Mouse (Mus musculus) gastrocnemius, postnatal 14 days (tissue): ENCODE results near the gene Smim14. TPM values are rescaled to one million over a fixed set of nuclear protein-coding genes. Genes with fewer than 3 reads are reported as not detected.
"Not testable (repeated sequence)": the region's sequence is repeated elsewhere in the genome, so short reads cannot be mapped to it uniquely, and the experiment has no call there.

Experiments used
- DNase-seq: peaks from one replicate; pipeline ENCODE4 v3.0.0; 2021; ENCODE audit warnings: mixed read lengths
- intact Hi-C: fragments of 180-260 bp; cut with DNase I; formaldehyde crosslinking; loops from one replicate; pipeline ENCODE4 v1.15.1; 2025; ENCODE audit warnings: low total_unique reads
- long read RNA-seq, 2 experiments: library from polyadenylated mRNA; stranded (forward); transcript quantifications; one replicate each; pipeline ENCODE4 v2.0.0; 2021
- total RNA-seq, 2 experiments: library from RNA; stranded (reverse); gene quantifications; 2 replicates each; pipeline ENCODE4 v1.2.3; 2021

Gene Smim14
- total RNA-seq = 10 to 100 TPM; 34.7 to 39.4 TPM
- long read RNA-seq, experiment 1, full-length matches to known transcripts = 27 of 32 reads
- long read RNA-seq, experiment 1, partial matches to known transcripts = 0 of 32 reads
- long read RNA-seq, experiment 1, other reads (novel, unspliced or antisense) = 5 of 32 reads
- long read RNA-seq, experiment 2, full-length matches to known transcripts = 38 of 49 reads
- long read RNA-seq, experiment 2, partial matches to known transcripts = 0 of 49 reads
- long read RNA-seq, experiment 2, other reads (novel, unspliced or antisense) = 11 of 49 reads

DNA sequence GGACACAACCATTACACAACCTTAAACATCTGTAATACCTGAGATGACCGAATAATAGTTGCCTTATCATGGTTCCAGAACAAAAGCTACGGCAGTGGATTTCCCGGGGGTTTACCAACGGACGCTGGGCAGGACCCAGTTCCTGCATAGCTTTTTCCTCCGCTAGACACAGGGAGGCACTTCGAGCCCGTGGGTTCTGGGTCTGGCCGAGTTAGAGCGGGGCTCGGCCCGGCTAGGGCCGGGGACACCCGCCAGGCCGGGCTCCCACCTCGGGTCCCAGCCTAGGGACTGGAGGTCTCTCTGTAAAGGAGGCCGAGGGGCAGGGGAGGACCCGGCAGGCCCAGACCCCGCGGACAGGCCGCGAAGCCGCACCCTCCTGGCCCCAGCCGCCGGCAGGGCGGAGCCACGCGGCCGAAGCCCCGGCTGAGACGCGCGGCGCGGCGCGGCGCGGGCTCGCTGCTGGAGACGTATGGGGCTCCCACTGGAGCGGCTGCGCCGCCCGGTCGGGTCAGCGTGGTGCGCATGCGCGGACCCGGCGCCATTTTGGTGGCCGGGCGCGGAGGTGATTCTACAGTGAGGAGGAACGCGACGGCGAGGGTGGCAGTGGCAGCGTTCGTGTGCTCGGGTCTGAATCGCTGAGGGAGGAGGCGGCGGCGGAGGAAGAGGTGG lies at the start of gene Smim14, which contains the start of gene Ube2k:
Gene Smim14, minus strand, starts transcription at position 434 of the 669 bp plus-strand sequence.
Gene Ube2k, plus strand, starts transcription at position 483 of the 669 bp plus-strand sequence.
- peak; percentile 94 for DNase-seq
- intact Hi-C loops = loop anchor here (5.0 to 10.0 kb wide), 2 partner anchors 88 to 160 kb away; partner anchors contain the start of gene Pds5a

DNA sequence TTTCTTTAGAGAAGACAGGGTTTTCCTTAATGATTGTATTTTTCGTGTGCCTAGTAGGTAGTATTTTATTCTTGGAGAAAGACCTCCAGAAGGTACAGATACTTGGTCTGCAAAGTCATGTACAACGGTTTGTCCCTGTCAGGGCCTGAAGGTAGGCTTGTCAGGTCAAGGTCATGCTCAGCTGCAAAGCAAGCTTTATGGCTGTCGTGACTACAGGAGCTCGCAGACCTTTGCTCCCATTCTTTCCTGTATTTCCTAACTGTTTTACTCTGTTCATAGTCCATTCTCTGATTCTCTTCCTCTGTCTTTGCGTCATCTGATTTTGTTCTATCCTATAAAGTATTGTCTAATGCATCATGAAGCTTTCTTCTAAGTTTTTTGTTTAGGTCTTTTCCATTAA lies 49.3 kb upstream of the Smim14 start:
- intact Hi-C loops = no loop called here
- no peak for DNase-seq

- DNase-seq = no peak
- intact Hi-C loops = no loop called here
These were observed 41.6 kb upstream of the Smim14 start for GRCm38 (mm10) chr5:65578545-65578944.

- intact Hi-C loops = no loop called here
- no peak for DNase-seq
These were observed 38.9 kb upstream of the Smim14 start for GRCm38 (mm10) chr5:65575896-65576295.

DNA sequence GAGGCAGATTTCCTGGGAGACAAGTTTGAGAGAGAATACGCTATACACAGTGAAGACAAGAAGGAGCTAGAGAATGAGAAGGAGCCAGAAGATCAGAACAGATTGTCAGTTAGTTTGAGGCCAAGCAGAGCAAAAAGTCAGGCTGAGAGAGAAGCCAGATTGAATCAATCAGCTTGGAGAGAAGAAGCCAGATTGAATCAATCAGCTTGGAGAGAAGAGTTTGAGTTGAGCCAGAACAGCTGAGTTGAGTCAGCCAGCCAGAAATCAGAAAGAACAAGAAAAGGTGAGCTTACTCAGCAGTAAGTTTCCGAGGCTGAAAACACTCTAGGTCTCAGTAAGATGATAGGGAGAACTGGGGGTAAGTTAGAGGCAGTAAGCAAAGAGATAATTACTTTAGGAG lies 37.9 kb upstream of the Smim14 start:
- intact Hi-C loops = no loop called here
- no peak for DNase-seq

DNA sequence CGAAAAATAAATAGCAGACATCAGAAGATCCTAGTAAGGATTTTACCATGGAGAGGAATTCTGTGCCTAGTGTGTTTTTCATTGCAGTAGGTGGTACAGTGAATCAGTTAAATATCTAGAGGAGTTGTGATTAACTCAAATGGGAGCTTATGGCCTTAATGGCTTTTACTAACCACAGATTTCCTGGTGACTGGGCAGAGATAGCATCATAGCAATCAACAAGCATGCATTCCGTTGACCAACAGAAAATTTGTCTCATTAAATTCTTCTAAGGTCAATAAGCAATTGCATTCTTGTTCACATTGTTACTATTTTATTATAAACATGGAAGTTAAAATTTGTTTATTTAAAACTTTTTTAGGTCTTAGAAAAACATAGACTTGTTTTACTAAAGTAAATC lies 28.5 kb upstream of the Smim14 start:
- no peak for DNase-seq
- intact Hi-C loops = no loop called here

DNA sequence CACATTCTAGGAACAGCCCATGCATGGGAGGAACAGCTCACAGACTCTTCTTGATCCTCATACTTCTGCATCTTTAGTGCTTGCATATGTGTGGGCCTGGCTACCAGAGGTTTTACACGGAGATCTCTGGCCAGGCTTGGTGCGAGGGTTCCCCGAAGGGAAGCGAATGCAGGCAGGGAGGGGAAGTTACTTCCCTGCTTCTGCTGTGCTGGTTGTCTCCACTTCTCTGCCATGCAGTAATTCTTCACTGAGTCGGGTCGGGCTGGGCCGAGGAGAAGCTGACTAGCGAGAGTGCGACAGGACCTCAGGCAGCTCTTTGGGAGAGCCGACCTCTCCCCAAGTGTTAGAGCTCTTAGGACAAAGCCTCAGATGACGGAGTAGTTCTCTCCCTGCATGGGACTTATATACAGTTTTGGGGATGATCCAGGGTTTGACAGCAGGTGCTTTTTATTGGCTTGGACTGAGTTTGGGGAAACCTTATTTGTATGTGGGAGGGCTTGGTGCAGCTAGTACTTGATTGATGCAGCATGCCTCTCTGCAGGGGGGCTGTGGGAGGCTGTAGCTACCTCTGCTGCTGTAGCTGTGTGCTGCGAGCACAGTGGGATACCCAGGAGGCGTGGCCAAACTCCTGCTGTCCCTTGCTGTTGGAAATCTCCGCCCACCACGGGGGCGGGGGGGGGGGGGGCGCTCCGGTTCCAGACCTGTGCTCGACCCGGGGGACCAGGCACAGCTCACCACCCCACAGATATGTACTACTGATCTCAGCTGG lies 24.3 kb upstream of the Smim14 start:
- intact Hi-C loops = no loop called here
- DNase-seq = no peak

DNA sequence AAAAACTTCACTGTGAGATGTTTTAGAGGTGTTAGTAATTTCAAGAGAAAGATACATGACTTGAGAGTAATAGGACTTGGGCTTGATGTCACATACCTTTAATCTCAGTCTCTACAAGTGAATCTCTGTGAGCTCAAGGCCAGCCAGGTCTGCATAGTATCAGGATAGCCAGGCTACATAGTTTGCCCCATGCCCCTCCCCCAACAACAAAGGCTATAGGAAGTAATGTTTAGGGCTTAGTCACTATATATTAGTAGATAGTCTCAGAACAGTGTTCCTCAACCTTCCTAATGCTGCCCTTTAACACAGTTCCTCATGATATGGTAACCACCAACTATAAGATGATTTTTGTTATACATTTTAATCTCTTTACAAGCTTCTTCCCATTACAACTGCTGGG lies 20.1 kb upstream of the Smim14 start:
- intact Hi-C loops = no loop called here
- no peak for DNase-seq

DNA sequence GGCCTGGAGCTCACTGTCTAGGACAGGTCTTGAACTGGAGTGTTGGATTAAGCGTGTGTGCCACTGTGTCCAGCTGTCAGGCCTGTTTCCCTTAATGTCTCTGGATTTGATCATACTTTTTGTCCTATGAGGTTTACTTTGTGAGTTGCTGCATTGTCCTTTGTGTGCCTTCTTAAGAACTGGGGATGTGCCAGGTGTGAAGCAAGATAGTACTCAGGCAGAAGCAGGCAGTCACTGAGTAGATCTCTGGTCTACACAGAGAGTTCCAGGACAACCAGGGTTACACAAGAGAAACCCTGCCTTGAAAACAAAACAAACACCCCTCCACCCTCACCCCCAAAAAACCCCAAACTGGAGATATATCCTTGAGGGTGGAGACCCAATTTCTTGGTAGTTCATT lies 12.7 kb upstream of the Smim14 start:
- intact Hi-C loops = no loop called here

DNA sequence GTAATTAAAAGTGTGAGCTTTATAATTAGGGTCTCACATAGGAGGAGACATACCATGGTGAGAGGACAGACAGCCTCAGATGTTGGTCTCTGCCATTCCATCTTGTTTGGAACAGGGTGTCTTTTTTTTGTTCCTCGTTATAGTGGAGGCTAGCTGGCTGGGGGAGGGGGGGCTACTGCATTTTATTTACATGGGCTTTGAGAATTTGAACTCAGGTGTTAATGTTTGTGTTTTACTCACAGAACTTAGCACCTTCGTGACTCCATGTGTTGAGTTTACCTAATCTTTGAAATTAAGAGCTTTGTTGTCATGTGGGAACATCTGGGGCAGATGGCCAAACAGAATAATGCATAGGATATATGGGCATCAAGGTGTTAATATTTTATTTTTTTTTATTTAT lies 7.6 kb upstream of the Smim14 start:
- DNase-seq = no peak
- intact Hi-C loops = no loop called here

More for the DNA sequence above, 12.7 kb upstream of the Smim14 start:
- no peak for DNase-seq

GRCm38 (mm10) chr5:65543491-65543890 lies 6.5 kb upstream of the Smim14 start:
- intact Hi-C loops = no loop called here
- DNase-seq = no peak

DNA sequence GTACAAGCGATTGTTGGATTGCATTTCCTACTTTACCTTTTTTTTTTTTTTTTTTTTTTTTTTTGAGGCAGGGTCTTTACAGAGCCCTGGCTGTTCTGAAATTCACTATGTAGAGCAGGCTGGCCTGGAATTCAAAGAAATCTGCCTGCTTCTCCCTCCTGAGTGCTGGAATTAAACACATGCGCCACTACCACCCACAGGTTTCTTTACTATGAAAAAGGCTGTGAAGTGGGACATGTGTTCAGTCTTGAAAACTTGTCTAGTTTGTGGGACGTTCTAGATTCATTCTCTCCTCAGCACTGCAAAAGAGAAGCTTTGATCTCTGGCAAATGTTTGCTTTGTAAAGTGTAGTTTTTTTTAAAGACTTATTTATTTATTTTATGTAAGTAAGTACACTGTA lies 4.9 kb upstream of the Smim14 start:
- DNase-seq = no peak
- intact Hi-C loops = no loop called here

- intact Hi-C loops = loop anchor here (5.0 to 10.0 kb wide), 2 partner anchors 85 to 158 kb away; partner anchors contain the start of gene Pds5a
- no peak for DNase-seq
These were observed 2.8 kb upstream of the Smim14 start for GRCm38 (mm10) chr5:65539786-65540185.

DNA sequence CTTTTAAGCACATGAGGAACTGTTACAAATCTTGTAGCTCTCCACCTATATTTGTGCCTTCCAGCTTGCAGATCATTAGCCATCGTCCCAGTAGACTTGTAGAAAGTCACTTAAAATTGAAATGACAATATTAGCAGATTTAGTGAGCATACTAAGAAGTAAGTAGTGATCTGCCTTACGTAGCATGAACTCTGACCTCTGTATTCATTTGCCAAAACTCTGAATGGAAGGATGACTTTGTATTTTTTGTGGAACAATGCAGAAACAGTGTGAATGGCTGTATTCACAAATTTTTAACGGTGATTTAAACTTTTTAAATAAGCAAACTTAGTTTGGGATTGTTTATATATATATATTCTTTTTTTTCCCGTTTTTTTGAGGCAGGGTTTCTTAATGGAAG lies 1.8 kb upstream of the Smim14 start:
- DNase-seq = no peak
- intact Hi-C loops = loop anchor here (5.0 to 10.0 kb wide), 2 partner anchors 86 to 158 kb away; partner anchors contain the start of gene Pds5a

DNA sequence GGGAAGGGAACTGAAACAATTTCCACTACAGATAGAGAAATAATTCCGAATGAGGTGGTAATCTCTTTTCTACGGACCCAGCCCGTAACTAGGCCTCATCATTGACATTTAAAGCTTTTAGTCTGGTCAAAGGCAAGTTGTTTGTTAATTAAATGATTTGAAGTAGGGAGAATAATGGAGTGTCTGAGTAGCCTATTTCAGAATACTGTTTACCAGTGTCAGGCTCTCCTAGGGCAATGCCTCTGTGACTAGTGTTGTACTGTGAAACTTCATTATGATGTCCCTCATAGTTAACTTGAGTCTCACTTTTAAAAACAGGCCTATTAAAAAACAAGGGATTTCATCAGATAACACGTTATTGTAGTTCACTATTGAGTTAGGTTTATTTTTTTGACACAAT lies 1.1 kb upstream of the Smim14 start:
- intact Hi-C loops = loop anchor here (5.0 to 10.0 kb wide), 2 partner anchors 87 to 159 kb away; partner anchors contain the start of gene Pds5a
- no peak for DNase-seq

DNA sequence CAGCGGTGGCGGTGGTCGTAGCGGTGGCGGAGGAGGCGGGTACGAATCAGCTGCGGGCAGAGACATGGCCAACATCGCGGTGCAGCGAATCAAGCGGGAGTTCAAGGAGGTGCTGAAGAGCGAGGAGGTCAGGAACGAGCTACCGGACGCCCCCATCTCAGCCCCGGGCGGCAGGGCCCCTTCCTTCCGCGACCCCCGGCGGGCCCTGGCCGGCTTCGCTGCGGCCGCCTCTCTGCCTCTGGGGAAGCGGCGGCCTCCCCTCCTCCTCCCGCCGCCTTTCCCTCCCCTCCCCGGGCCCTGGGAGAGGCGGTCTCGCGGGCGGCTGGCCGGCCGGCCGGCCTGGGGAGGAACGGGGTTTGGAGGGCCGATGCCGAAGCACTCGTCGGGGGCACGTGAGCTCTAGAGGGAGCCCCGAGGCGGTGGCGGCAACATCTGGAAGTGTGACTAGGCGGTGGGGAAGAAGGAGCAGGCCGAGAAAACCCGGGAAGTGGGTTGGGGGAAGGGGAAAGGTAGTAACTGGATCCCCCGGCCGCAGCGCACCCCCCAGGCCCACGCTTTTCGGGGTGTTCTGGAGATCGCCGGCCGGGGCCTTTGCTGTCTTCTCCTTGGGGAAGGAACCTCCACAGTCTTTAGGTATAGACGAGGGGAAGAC lies 562 bp upstream of the Smim14 start:
- DNase-seq = peak; percentile 58
- intact Hi-C loops = loop anchor here (5.0 to 10.0 kb wide), 2 partner anchors 87 to 160 kb away; partner anchors contain the start of gene Pds5a

GRCm38 (mm10) chr5:65536068-65536465 lies 917 bp downstream of the Smim14 start:
- intact Hi-C loops = loop anchor here (5.0 to 10.0 kb wide), 2 partner anchors 89 to 161 kb away; partner anchors contain the start of gene Pds5a
- DNase-seq = not testable (repeated sequence)

GRCm38 (mm10) chr5:65535457-65536067 lies 1.4 kb downstream of the Smim14 start:
- intact Hi-C loops = loop anchor here (5.0 to 10.0 kb wide), 2 partner anchors 89 to 162 kb away; partner anchors contain the start of gene Pds5a
- no peak for DNase-seq

DNA sequence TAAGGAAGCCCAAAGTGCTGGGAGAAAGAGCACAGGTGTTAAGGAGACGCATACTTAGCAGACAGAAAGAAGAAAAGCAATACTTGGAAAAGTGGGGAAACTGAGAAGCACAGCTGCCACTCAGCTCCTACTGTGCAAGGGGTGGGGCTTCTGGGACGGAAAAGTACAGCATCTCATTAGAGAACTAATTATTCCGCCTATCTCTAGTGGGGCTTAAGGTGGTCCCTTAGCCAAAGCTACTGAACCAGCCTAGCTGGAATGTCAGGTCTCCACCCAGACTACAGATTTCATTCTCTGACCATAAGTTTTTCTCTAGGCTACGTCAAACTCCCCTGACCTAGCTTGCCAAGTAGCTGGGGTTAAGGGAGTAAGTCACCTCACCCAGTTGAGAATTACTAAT lies 2.5 kb downstream of the Smim14 start:
- no peak for DNase-seq
- intact Hi-C loops = loop anchor here (10.0 kb wide), 1 partner anchor 90 kb away; no protein-coding TSS in a partner anchor
